Mouse (Mus musculus) CH12.LX (cell line): ENCODE results near the gene Cfap61. TPM values are rescaled to one million over a fixed set of nuclear protein-coding genes. Genes with fewer than 3 reads are reported as not detected.

Experiments used
- DNase-seq: peaks from one replicate; pipeline ENCODE4 v3.0.0-alpha.2; 2013; ENCODE audit errors: extremely low read depth
- H3K27ac ChIP-seq: 2 replicates; pipeline ENCODE4 v1.5.1; 2012; ENCODE audit warnings: low read depth, mild to moderate bottlenecking, control low read depth, moderate library complexity; ENCODE audit not compliant: insufficient read depth
- H3K27me3 ChIP-seq: replicated peaks from 2 replicates; pipeline ENCODE3; 2012; ENCODE audit warnings: inconsistent platforms
- H3K36me3 ChIP-seq, 2 experiments: replicated peaks in 1 of 2; 2 replicates each; pipeline versions ENCODE3 to v1.6.1; 2012; ENCODE audit warnings: inconsistent platforms in 1 of 2, low read length in 1 of 2, mild to moderate bottlenecking in 1 of 2, mixed read lengths in 1 of 2, moderate library complexity in 1 of 2; ENCODE audit not compliant: control insufficient read depth in 1 of 2, insufficient read depth in 1 of 2
- H3K4me1 ChIP-seq, 2 experiments: 2 replicates each; pipeline ENCODE4 v1.6.1; 2012; ENCODE audit warnings: inconsistent platforms in 1 of 2, moderate library complexity in 1 of 2; ENCODE audit not compliant: insufficient read depth in 2 of 2, control insufficient read depth in 1 of 2
- H3K4me2 ChIP-seq: 2 replicates; pipeline ENCODE4 v1.6.1; 2012; ENCODE audit warnings: low read depth, mild to moderate bottlenecking, control low read depth; ENCODE audit not compliant: poor library complexity, insufficient read depth, severe bottlenecking
- H3K4me3 ChIP-seq, 3 experiments: fragments of 150-350 bp in 1 of 3; sonication (generic) in 1 of 3; replicated peaks in 1 of 3; 2 replicates each; pipeline versions ENCODE3 to v1.5.1; 2011 to 2012; ENCODE audit warnings: low read depth in 2 of 3, low read length in 2 of 3, mild to moderate bottlenecking in 2 of 3, moderate library complexity in 2 of 3, control low read depth in 1 of 3, improper control_type of control experiment in 1 of 3, inconsistent platforms in 1 of 3, mixed read lengths in 1 of 3; ENCODE audit not compliant: poor library complexity in 1 of 3
- H3K79me2 ChIP-seq: replicated peaks from 2 replicates; pipeline ENCODE4 v1.6.1; 2012; ENCODE audit warnings: mild to moderate bottlenecking, moderate library complexity; ENCODE audit not compliant: control insufficient read depth, poor library complexity, insufficient read depth, severe bottlenecking; ENCODE audit errors: extremely low read depth
- H3K9ac ChIP-seq: 2 replicates; pipeline ENCODE4 v1.6.1; 2012; ENCODE audit warnings: low read depth, mild to moderate bottlenecking, control low read depth, moderate library complexity; ENCODE audit not compliant: insufficient read depth
- H3K9me3 ChIP-seq: replicated peaks from 2 replicates; pipeline ENCODE3; 2012; ENCODE audit warnings: low read length, inconsistent platforms, mixed read lengths
- CHD1 ChIP-seq: IDR thresholded peaks from 2 replicates; pipeline ENCODE4 v1.6.1; 2012; ENCODE audit warnings: low read depth, low read length, improper control_type of control experiment, inconsistent platforms
- CHD2 ChIP-seq: IDR thresholded peaks from 2 replicates; pipeline ENCODE4 v1.6.1; 2011; ENCODE audit warnings: low read length, improper control_type of control experiment
- CTCF ChIP-seq, 2 experiments: IDR thresholded peaks in 1 of 2; conservative IDR thresholded peaks in 1 of 2; 2 replicates each; pipeline ENCODE4 v1.5.1; 2011 to 2012; ENCODE audit warnings: low read depth in 2 of 2, low read length in 2 of 2, improper control_type of control experiment in 1 of 2, inconsistent platforms in 1 of 2, mild to moderate bottlenecking in 1 of 2, moderate library complexity in 1 of 2
- E2F4 ChIP-seq: IDR thresholded peaks from 2 replicates; pipeline ENCODE4 v1.6.1; 2011; ENCODE audit warnings: low read depth, low read length, improper control_type of control experiment; ENCODE audit not compliant: insufficient replicate concordance
- ELF1 ChIP-seq: IDR thresholded peaks from 2 replicates; pipeline ENCODE4 v1.6.1; 2014; ENCODE audit warnings: low read depth, mild to moderate bottlenecking, inconsistent platforms, low read length, improper control_type of control experiment
- EP300 ChIP-seq: IDR thresholded peaks from 2 replicates; pipeline ENCODE4 v1.6.1; 2011; ENCODE audit warnings: low read length, improper control_type of control experiment
- ETS1 ChIP-seq: conservative IDR thresholded peaks from 2 replicates; pipeline ENCODE4 v1.6.1; 2012; ENCODE audit warnings: low read depth, mild to moderate bottlenecking, inconsistent platforms, low read length, improper control_type of control experiment, moderate library complexity
- GABPA ChIP-seq: IDR thresholded peaks from 2 replicates; pipeline ENCODE4 v1.6.1; 2012; ENCODE audit warnings: low read depth, low read length, improper control_type of control experiment, inconsistent platforms; ENCODE audit not compliant: insufficient replicate concordance
- HCFC1 ChIP-seq: IDR thresholded peaks from 2 replicates; pipeline ENCODE4 v1.6.1; 2012; ENCODE audit warnings: low read depth, mild to moderate bottlenecking, inconsistent platforms, low read length, improper control_type of control experiment
- IRF4 ChIP-seq: IDR thresholded peaks from 2 replicates; pipeline ENCODE4 v1.6.1; 2014; ENCODE audit warnings: low read depth, mild to moderate bottlenecking, inconsistent platforms, low read length, improper control_type of control experiment
- JUN ChIP-seq: IDR thresholded peaks from 2 replicates; pipeline ENCODE4 v1.6.1; 2011; ENCODE audit warnings: low read depth, mild to moderate bottlenecking, low read length, improper control_type of control experiment, moderate library complexity; ENCODE audit not compliant: insufficient read depth
- JUND ChIP-seq: conservative IDR thresholded peaks from 2 replicates; pipeline ENCODE4 v1.6.1; 2011; ENCODE audit warnings: low read depth, low read length, improper control_type of control experiment
- KAT2A ChIP-seq: IDR thresholded peaks from 2 replicates; pipeline ENCODE4 v1.6.1; 2012; ENCODE audit warnings: low read length, improper control_type of control experiment, inconsistent platforms; ENCODE audit not compliant: insufficient replicate concordance
- MAFK ChIP-seq: IDR thresholded peaks from 2 replicates; pipeline ENCODE4 v1.6.1; 2011; ENCODE audit warnings: low read length, improper control_type of control experiment; ENCODE audit not compliant: insufficient replicate concordance
- MAX ChIP-seq: IDR thresholded peaks from 2 replicates; pipeline ENCODE4 v1.6.1; 2011; ENCODE audit warnings: low read length, improper control_type of control experiment
- MAZ ChIP-seq: IDR thresholded peaks from 2 replicates; pipeline ENCODE4 v1.6.1; 2012; ENCODE audit warnings: low read depth, mild to moderate bottlenecking, inconsistent platforms, low read length, improper control_type of control experiment, moderate library complexity
- MEF2A ChIP-seq: IDR thresholded peaks from 2 replicates; pipeline ENCODE4 v1.6.1; 2014; ENCODE audit warnings: low read depth, mild to moderate bottlenecking, inconsistent platforms, low read length, improper control_type of control experiment, borderline replicate concordance
- MXI1 ChIP-seq: IDR thresholded peaks from 2 replicates; pipeline ENCODE4 v1.6.1; 2011; ENCODE audit warnings: mild to moderate bottlenecking, low read depth, low read length, improper control_type of control experiment
- MYC ChIP-seq: IDR thresholded peaks from 2 replicates; pipeline ENCODE4 v1.6.1; 2011; ENCODE audit warnings: low read depth, mild to moderate bottlenecking, improper control_type of control experiment, low read length
- NELFE ChIP-seq: IDR thresholded peaks from 2 replicates; pipeline ENCODE4 v1.6.1; 2011; ENCODE audit warnings: low read depth, low read length, improper control_type of control experiment
- NRF1 ChIP-seq: IDR thresholded peaks from 2 replicates; pipeline ENCODE4 v1.6.1; 2014; ENCODE audit warnings: low read depth, mild to moderate bottlenecking, inconsistent platforms, low read length, improper control_type of control experiment, moderate library complexity
- PAX5 ChIP-seq: IDR thresholded peaks from 2 replicates; pipeline ENCODE4 v1.6.1; 2012; ENCODE audit warnings: low read length, inconsistent platforms, mixed read lengths
- POLR2A ChIP-seq: IDR thresholded peaks from 2 replicates; pipeline ENCODE4 v1.6.1; 2011; ENCODE audit warnings: low read depth, mild to moderate bottlenecking, improper control_type of control experiment, low read length
- POLR2AphosphoS2 ChIP-seq: IDR thresholded peaks from 2 replicates; pipeline ENCODE4 v1.6.1; 2011; ENCODE audit warnings: low read depth, low read length, improper control_type of control experiment
- RAD21 ChIP-seq: IDR thresholded peaks from 2 replicates; pipeline ENCODE4 v1.6.1; 2011; ENCODE audit warnings: low read depth, mild to moderate bottlenecking, low read length, improper control_type of control experiment, moderate library complexity
- RCOR1 ChIP-seq: conservative IDR thresholded peaks from 2 replicates; pipeline ENCODE4 v1.6.1; 2012; ENCODE audit warnings: low read depth, mild to moderate bottlenecking, inconsistent platforms, low read length, improper control_type of control experiment
- SIN3A ChIP-seq: IDR thresholded peaks from 2 replicates; pipeline ENCODE4 v1.6.1; 2012; ENCODE audit warnings: low read length, improper control_type of control experiment, inconsistent platforms
- SMC3 ChIP-seq: IDR thresholded peaks from 2 replicates; pipeline ENCODE4 v1.6.1; 2011; ENCODE audit warnings: low read depth, low read length, improper control_type of control experiment
- TBP ChIP-seq: conservative IDR thresholded peaks from 2 replicates; pipeline ENCODE4 v1.6.1; 2011; ENCODE audit warnings: low read depth, low read length, improper control_type of control experiment
- TCF12 ChIP-seq: IDR thresholded peaks from 2 replicates; pipeline ENCODE4 v1.6.1; 2014; ENCODE audit warnings: low read depth, mild to moderate bottlenecking, inconsistent platforms, low read length, improper control_type of control experiment
- UBTF ChIP-seq: IDR thresholded peaks from 2 replicates; pipeline ENCODE4 v1.6.1; 2012; ENCODE audit warnings: low read depth, mild to moderate bottlenecking, inconsistent platforms, low read length, improper control_type of control experiment, moderate library complexity
- USF2 ChIP-seq: conservative IDR thresholded peaks from 2 replicates; pipeline ENCODE4 v1.6.1; 2011; ENCODE audit warnings: low read depth, low read length, improper control_type of control experiment
- ZKSCAN1 ChIP-seq: IDR thresholded peaks from 2 replicates; pipeline ENCODE4 v1.6.1; 2012; ENCODE audit warnings: low read depth, inconsistent platforms, low read length, improper control_type of control experiment, borderline replicate concordance
- ZMIZ1 ChIP-seq: IDR thresholded peaks from 2 replicates; pipeline ENCODE4 v1.6.1; 2012; ENCODE audit warnings: low read depth, mild to moderate bottlenecking, inconsistent platforms, low read length, improper control_type of control experiment
- ZNF384 ChIP-seq: IDR thresholded peaks from 2 replicates; pipeline ENCODE4 v1.6.1; 2012; ENCODE audit warnings: low read depth, low read length, improper control_type of control experiment, inconsistent platforms
- dilution Hi-C: fragments of 300-500 bp; cut with MboI; formaldehyde crosslinking; loops from 2 replicates; pipeline ENCODE4 v1.14.3; 2020; ENCODE audit warnings: low sequenced_read_pairs; ENCODE audit not compliant: extremely low pct_unique_long_range_greater_than_20kb, extremely low pct_ligation_motif_present
- in situ Hi-C: fragments of 300-500 bp; cut with MboI; formaldehyde crosslinking; loops from 3 replicates; pipeline ENCODE4 v1.14.3; 2019; ENCODE audit warnings: low sequenced_read_pairs, low pct_ligation_motif_present, low pct_unique_long_range_greater_than_20kb, mixed read lengths
- polyA plus RNA-seq: library from polyadenylated mRNA; unstranded; fragments of >175 nt; gene quantifications from 2 replicates; pipeline ENCODE4 v1.2.1, GENCODE M21; 2012; ENCODE audit warnings: low read depth; ENCODE audit not compliant: insufficient read length
- total RNA-seq, 2 experiments: library from RNA; depleted of rRNA; stranded (reverse); fragments of 300-350 nt in 1 of 2; fragments of >200 nt in 1 of 2; gene quantifications; 2 replicates each; pipeline ENCODE4 v1.2.3; 2012 to 2014

Gene Cfap61
- total and polyA plus RNA-seq, 3 experiments, result 0.34 TPM; not detected in 2

- no peak for TF ChIP-seq MAFK
These were observed 32.7 kb upstream of the Cfap61 start, which contains the start of gene Naa20 (continued) for GRCm38 (mm10) chr2:145901861-145902260.

- DNase-seq, result peak; percentile 90
- Histone ChIP-seq H3K4me2 (peak overlapping the region; percentile 84), H3K4me1 (peaks cover 7 to 52% of the 10 kb centered on the region in 2 experiments), H3K4me3 (peak overlapping the region; percentile 85 to 97 (median 94)), H3K27ac (peak overlapping the region; percentile 60), H3K27me3 (no peaks in the 10 kb centered on the region), H3K36me3 (peaks cover 8 to 19% of the 10 kb centered on the region in 2 experiments), H3K9me3 (no peaks in the 10 kb centered on the region), H3K79me2 (peaks cover 52% of the 10 kb centered on the region), H3K9ac (peak overlapping the region; percentile 84)
- in situ Hi-C loops (no loop called here), dilution Hi-C loops (no loop called here)
- peak; percentile 59 for TF ChIP-seq NRF1
- peak; percentile 16 for TF ChIP-seq MAX
- TF ChIP-seq MAZ, result 0 out of 2 replicates have a peak, but pooled peaks have one; percentile 23
- TF ChIP-seq JUN, result no peak
- peak; percentile 84 for TF ChIP-seq TCF12
- no peak; the same call in 1 of the 2 replicates for TF ChIP-seq GABPA
- peak; percentile 72 for TF ChIP-seq NELFE
- TF ChIP-seq CTCF (conservative IDR thresholded peaks at IDR 0.05 in 1 of 2, IDR thresholded peaks at IDR 0.05 in 1 of 2; ENCODE audit: low read depth in 2 of 2, low read length in 2 of 2), result peak in 1 of 2 experiments; percentile 67; a peak in 2 of 4 replicates
- no peak; the same call in 1 of the 2 replicates for TF ChIP-seq IRF4
- TF ChIP-seq CHD2, result peak; percentile 96
- no peak for TF ChIP-seq UBTF
- no peak for TF ChIP-seq ZKSCAN1
- TF ChIP-seq SIN3A, result peak; percentile 96
- peak; percentile 81 for TF ChIP-seq ELF1
- 0 out of 2 replicates have a peak, but pooled peaks have one; percentile 14 for TF ChIP-seq MAFK
- TF ChIP-seq MXI1, result peak; percentile 88
- no peak for TF ChIP-seq JUND
- TF ChIP-seq ZMIZ1, result peak; percentile 65; the same call in 1 of the 2 replicates
- TF ChIP-seq USF2, result no peak
- 0 out of 2 replicates have a peak, but pooled peaks have one; percentile 29 for TF ChIP-seq E2F4
- peak; percentile 92; the same call in 1 of the 2 replicates for TF ChIP-seq KAT2A
- TF ChIP-seq CHD1, result 0 out of 2 replicates have a peak, but pooled peaks have one; percentile 35
- no peak for TF ChIP-seq PAX5
- 0 out of 2 replicates have a peak, but pooled peaks have one; percentile 36 for TF ChIP-seq POLR2AphosphoS2
- TF ChIP-seq ZNF384, result peak; percentile 70
- TF ChIP-seq RAD21, result peak; percentile 34
- TF ChIP-seq TBP, result peak; percentile 53; the same call in 1 of the 2 replicates
- TF ChIP-seq HCFC1, result peak; percentile 92
- TF ChIP-seq MEF2A, result peak; percentile 66; the same call in 1 of the 2 replicates
- no peak for TF ChIP-seq ETS1
- peak; percentile 37 for TF ChIP-seq SMC3
- peak; percentile 88 for TF ChIP-seq POLR2A
- TF ChIP-seq RCOR1, result 0 out of 2 replicates have a peak, but pooled peaks have one; percentile 27
- peak; percentile 69; the same call in 1 of the 2 replicates for TF ChIP-seq MYC
- no peak for TF ChIP-seq EP300
These were observed 31.3 kb upstream of the Cfap61 start for GRCm38 (mm10) chr2:145903061-145903901.
